Mouse (Mus musculus) midbrain, embryonic 13.5 days (tissue): ENCODE data around the gene Adgrb3. TPM values are rescaled to one million over a fixed set of nuclear protein-coding genes. Genes with fewer than 3 reads are reported as not detected.

Experiments used
- ATAC-seq: fragments of 200-750 bp; cut with Nextera tagmentation; 2 replicates; pipeline ENCODE4 v1.8.0; 2017; ENCODE audit warnings: mild to moderate bottlenecking, moderate TSS enrichment, moderate library complexity
- H3K27ac ChIP-seq: fragments of 300-500 bp; sonication (generic); 2 replicates; pipeline ENCODE4 v1.5.1; 2015; ENCODE audit warnings: inconsistent platforms, mild to moderate bottlenecking, moderate library complexity
- H3K27me3 ChIP-seq: fragments of 300-500 bp; sonication (generic); 2 replicates; pipeline ENCODE4 v1.6.1; 2015; ENCODE audit warnings: mild to moderate bottlenecking, inconsistent platforms
- H3K36me3 ChIP-seq: fragments of 300-500 bp; sonication (generic); 2 replicates; pipeline ENCODE4 v1.6.1; 2015; ENCODE audit warnings: mild to moderate bottlenecking, inconsistent platforms
- H3K4me1 ChIP-seq: fragments of 300-500 bp; sonication (generic); replicated peaks from 2 replicates; pipeline ENCODE4 v1.6.1; 2015; ENCODE audit warnings: inconsistent platforms
- H3K4me2 ChIP-seq: fragments of 300-500 bp; sonication (generic); replicated peaks from 2 replicates; pipeline ENCODE4 v1.6.1; 2015; ENCODE audit warnings: moderate library complexity, mild to moderate bottlenecking, inconsistent platforms
- H3K4me3 ChIP-seq: fragments of 300-500 bp; sonication (generic); replicated peaks from 2 replicates; pipeline ENCODE4 v1.5.1; 2015; ENCODE audit warnings: mild to moderate bottlenecking, inconsistent platforms
- H3K9ac ChIP-seq: fragments of 300-500 bp; sonication (generic); replicated peaks from 2 replicates; pipeline ENCODE4 v1.6.1; 2015; ENCODE audit warnings: mild to moderate bottlenecking, inconsistent platforms
- H3K9me3 ChIP-seq: fragments of 300-500 bp; sonication (generic); 2 replicates; pipeline ENCODE4 v1.6.1; 2016; ENCODE audit warnings: mild to moderate bottlenecking, inconsistent platforms
- WGBS: fragments of 180-500 bp; shearing (Covaris S2); methylation state at CpG from one replicate; pipeline ENCODE4 v1.1.7; 2015; 5-methylcytosine and 5-hydroxymethylcytosine counted together
- polyA plus RNA-seq: library from polyadenylated mRNA; unstranded; fragments of >200 nt; fragmentation: Nextera tagmentation; extraction: Ambion mirVana; gene quantifications from 2 replicates; pipeline ENCODE4 v1.2.1, GENCODE M21; 2015

Gene Adgrb3
- 39.6 and 44.1 TPM in 2 replicates for polyA plus RNA-seq

GRCm38 (mm10) chr1:25828971-25829920 lies at the start of gene Adgrb3:
Gene Adgrb3 (minus strand): TSS chr1:25829707.
- Histone ChIP-seq H3K4me1 (peaks cover 56% of the 10 kb centered on the region), H3K27ac (peak within 1 kb of the TSS; percentile 93), H3K9me3 (no peaks in the 10 kb centered on the region), H3K9ac (peak within 1 kb of the TSS; percentile 79), H3K36me3 (no peaks in the 10 kb centered on the region), H3K27me3 (no peaks in the 10 kb centered on the region), H3K4me2 (peak within 1 kb of the TSS; percentile 70), H3K4me3 (peak within 1 kb of the TSS; percentile 71)
- WGBS = under 1% methylated on average over 32 of the region's 32 CpGs
- peak; percentile 53 for ATAC-seq

- ATAC-seq = no peak
- Histone ChIP-seq H3K27ac (no peak overlapping the region), H3K9ac (no peak overlapping the region), H3K27me3 (no peaks in the 10 kb centered on the region), H3K4me2 (no peak overlapping the region), H3K36me3 (no peaks in the 10 kb centered on the region), H3K9me3 (no peaks in the 10 kb centered on the region), H3K4me1 (no peaks in the 10 kb centered on the region), H3K4me3 (no peak overlapping the region)
- WGBS = 81% methylated on average over 5 of the region's 5 CpGs
Measured at GRCm38 (mm10) chr1:25877526-25877925, 48.0 kb upstream of the Adgrb3 start.

- Histone ChIP-seq H3K4me2 (no peak overlapping the region), H3K9me3 (no peaks in the 10 kb centered on the region), H3K9ac (no peak overlapping the region), H3K4me3 (no peak overlapping the region), H3K27ac (no peak overlapping the region), H3K27me3 (no peaks in the 10 kb centered on the region), H3K36me3 (no peaks in the 10 kb centered on the region), H3K4me1 (no peaks in the 10 kb centered on the region)
- WGBS = 88% methylated on average over 2 of the region's 2 CpGs
- ATAC-seq = no peak
Measured at GRCm38 (mm10) chr1:25857473-25857872, 28.0 kb upstream of the Adgrb3 start.

GRCm38 (mm10) chr1:25854451-25854978 lies 25.0 kb upstream of the Adgrb3 start:
- Histone ChIP-seq H3K27me3 (no peaks in the 10 kb centered on the region), H3K27ac (no peak overlapping the region), H3K4me1 (no peaks in the 10 kb centered on the region), H3K4me3 (no peak overlapping the region), H3K9ac (no peak overlapping the region), H3K36me3 (no peaks in the 10 kb centered on the region), H3K4me2 (no peak overlapping the region), H3K9me3 (no peaks in the 10 kb centered on the region)
- no peak for ATAC-seq
- 27% methylated on average over 2 of the region's 2 CpGs for WGBS

GRCm38 (mm10) chr1:25832260-25832659 lies 2.8 kb upstream of the Adgrb3 start:
- ATAC-seq = no peak
- 23% methylated on average over 6 of the region's 6 CpGs for WGBS
- Histone ChIP-seq H3K27ac (peak overlapping the region; percentile 30; the same call in 1 of the 2 replicates), H3K36me3 (no peaks in the 10 kb centered on the region), H3K27me3 (no peaks in the 10 kb centered on the region), H3K4me3 (peak overlapping the region; percentile 71), H3K4me1 (peaks cover 28% of the 10 kb centered on the region), H3K9ac (0 out of 2 replicates have a peak overlapping the region, but pooled peaks have one; percentile 1), H3K4me2 (peak overlapping the region; percentile 70), H3K9me3 (no peaks in the 10 kb centered on the region)

- Histone ChIP-seq H3K4me2 (peak overlapping the region; percentile 70), H3K27ac (peak overlapping the region; percentile 93; the same call in 1 of the 2 replicates), H3K9me3 (no peaks in the 10 kb centered on the region), H3K4me1 (peaks cover 34% of the 10 kb centered on the region), H3K36me3 (no peaks in the 10 kb centered on the region), H3K4me3 (peak overlapping the region; percentile 71), H3K27me3 (no peaks in the 10 kb centered on the region), H3K9ac (0 out of 2 replicates have a peak overlapping the region, but pooled peaks have one; percentile 48)
- 10% methylated on average over 2 of the region's 2 CpGs for WGBS
- no peak for ATAC-seq
Measured at GRCm38 (mm10) chr1:25831521-25831900, 2.0 kb upstream of the Adgrb3 start.

GRCm38 (mm10) chr1:25830757-25831520 lies 1.4 kb upstream of the Adgrb3 start:
- Histone ChIP-seq H3K4me3 (peak overlapping the region; percentile 71), H3K36me3 (no peaks in the 10 kb centered on the region), H3K9ac (peak overlapping the region; percentile 79), H3K9me3 (no peaks in the 10 kb centered on the region), H3K27me3 (no peaks in the 10 kb centered on the region), H3K4me1 (peaks cover 39% of the 10 kb centered on the region), H3K4me2 (peak overlapping the region; percentile 70), H3K27ac (peak overlapping the region; percentile 93)
- peak; percentile 41 for ATAC-seq
- under 1% methylated on average over 15 of the region's 15 CpGs for WGBS

- under 1% methylated on average over 45 of the region's 99 CpGs for WGBS
- H3K36me3 ChIP-seq = no peaks in the 10 kb centered on the region
Measured at GRCm38 (mm10) chr1:25829921-25830751, 629 bp upstream of the Adgrb3 start.

GRCm38 (mm10) chr1:25828071-25828755 lies 1.3 kb downstream of the Adgrb3 start:
- Histone ChIP-seq H3K9ac (peak overlapping the region; percentile 79), H3K27me3 (no peaks in the 10 kb centered on the region), H3K36me3 (no peaks in the 10 kb centered on the region), H3K27ac (no peak overlapping the region), H3K9me3 (no peaks in the 10 kb centered on the region), H3K4me2 (peak overlapping the region; percentile 70), H3K4me3 (peak overlapping the region; percentile 71), H3K4me1 (peaks cover 62% of the 10 kb centered on the region)
- ATAC-seq = no peak
- 40% methylated on average over 9 of the region's 9 CpGs for WGBS

More at GRCm38 (mm10) chr1:25829921-25830751, 629 bp upstream of the Adgrb3 start:
- ATAC-seq = peak; percentile 87
- Histone ChIP-seq H3K4me3 (peak overlapping the region; percentile 71), H3K27me3 (no peaks in the 10 kb centered on the region), H3K9me3 (no peaks in the 10 kb centered on the region), H3K27ac (peak overlapping the region; percentile 93), H3K4me2 (peak overlapping the region; percentile 70), H3K4me1 (peaks cover 47% of the 10 kb centered on the region), H3K9ac (peak overlapping the region; percentile 79)

GRCm38 (mm10) chr1:25827436-25827835 lies 2.1 kb downstream of the Adgrb3 start:
- Histone ChIP-seq H3K4me3 (peak overlapping the region; percentile 71), H3K4me1 (peaks cover 60% of the 10 kb centered on the region), H3K9ac (peak overlapping the region; percentile 45), H3K36me3 (no peaks in the 10 kb centered on the region), H3K4me2 (peak overlapping the region; percentile 70), H3K9me3 (no peaks in the 10 kb centered on the region), H3K27me3 (no peaks in the 10 kb centered on the region), H3K27ac (no peak overlapping the region)
- ATAC-seq = no peak
- WGBS = 45% methylated on average over 9 of the region's 9 CpGs
